Mouse (Mus musculus) induced T-regulatory cell, adult 2 months (primary cell): ENCODE data around the gene Kdm2b.
A peak's percentile ranks its signal among the peaks of the same experiment; 100 is the strongest.
"Not testable (repeated sequence)": the region's sequence is repeated elsewhere in the genome, so short reads cannot be mapped to it uniquely, and the experiment has no call there.

Experiments
- DNase-seq: peaks from one replicate; pipeline ENCODE4 v3.0.0-alpha.2; 2012; ENCODE audit warnings: low read depth

Kdm2b gene

GRCm38 (mm10) chr5:122974701-122975100 lies 14.9 kb downstream of the Kdm2b start:
- not testable (repeated sequence) for DNase-seq

GRCm38 (mm10) chr5:122972116-122972515 lies 17.5 kb downstream of the Kdm2b start:
- DNase-seq, result no peak

- DNase-seq, result no peak
Measured at GRCm38 (mm10) chr5:122971438-122971837, 18.2 kb downstream of the Kdm2b start.

DNA sequence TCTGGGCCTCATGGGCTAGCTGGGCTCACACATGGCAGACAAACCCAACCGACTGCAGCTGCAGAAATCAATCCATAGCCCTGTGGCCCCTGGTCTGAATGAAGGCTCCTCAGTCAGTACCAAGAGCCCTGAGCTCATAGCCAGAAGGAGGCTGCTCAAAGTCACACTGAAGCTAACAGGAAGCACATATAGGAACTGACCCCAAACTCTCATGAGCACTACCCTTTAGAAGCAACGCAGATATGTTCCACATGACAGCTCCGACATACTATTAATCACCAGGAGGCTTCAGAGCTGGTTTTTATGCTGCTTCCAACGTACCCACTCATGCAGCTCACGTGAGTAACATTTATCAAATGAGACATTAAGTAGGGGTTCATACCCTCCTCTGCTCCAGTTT lies 19.6 kb downstream of the Kdm2b start:
- no peak for DNase-seq

DNA sequence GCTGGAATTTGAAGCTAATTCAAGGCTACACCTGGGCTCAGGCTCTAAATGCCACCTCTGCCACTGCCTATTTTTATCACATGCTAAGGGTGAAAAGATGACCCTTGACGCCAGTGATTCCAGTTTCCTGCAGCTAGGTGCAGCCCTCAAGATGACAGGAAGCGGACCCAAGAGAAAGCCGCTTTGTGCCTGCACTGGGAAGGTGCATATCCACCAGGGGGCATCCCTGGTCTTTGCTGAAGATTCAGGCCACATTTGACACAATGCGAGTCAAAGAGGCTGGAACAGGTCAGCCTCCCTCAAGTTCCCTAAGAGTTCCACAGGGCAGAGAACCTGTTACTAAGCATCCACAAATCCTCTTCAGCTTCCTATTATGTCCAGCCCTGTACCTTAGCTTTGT lies 21.3 kb downstream of the Kdm2b start:
- peak; percentile 89 for DNase-seq

- no peak for DNase-seq
Measured at GRCm38 (mm10) chr5:122965427-122965826, 24.2 kb downstream of the Kdm2b start.

- DNase-seq, result no peak
Measured at GRCm38 (mm10) chr5:122964853-122965252, 24.8 kb downstream of the Kdm2b start.

- no peak for DNase-seq
Measured at GRCm38 (mm10) chr5:122961905-122962304, 27.7 kb downstream of the Kdm2b start.

DNA sequence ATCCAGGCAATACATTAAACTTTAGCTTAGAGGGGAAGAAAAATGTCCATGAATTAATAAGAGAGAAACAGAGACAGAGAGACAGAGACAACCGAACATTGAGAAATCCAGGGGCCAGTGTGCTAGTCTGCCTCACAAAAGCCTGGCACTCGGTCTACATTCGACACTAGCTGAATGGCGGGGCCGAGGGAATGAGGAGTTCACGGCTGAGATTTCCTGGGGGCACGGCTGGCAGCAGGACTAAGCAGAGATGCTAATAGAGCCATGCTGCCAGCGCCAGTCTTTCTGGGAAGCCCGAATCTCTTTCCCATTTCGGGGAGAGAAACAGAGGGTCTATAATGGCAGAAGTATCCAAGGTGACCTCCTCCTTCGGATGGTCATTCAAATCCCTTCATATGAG lies 30.2 kb downstream of the Kdm2b start:
- DNase-seq, result no peak

DNA sequence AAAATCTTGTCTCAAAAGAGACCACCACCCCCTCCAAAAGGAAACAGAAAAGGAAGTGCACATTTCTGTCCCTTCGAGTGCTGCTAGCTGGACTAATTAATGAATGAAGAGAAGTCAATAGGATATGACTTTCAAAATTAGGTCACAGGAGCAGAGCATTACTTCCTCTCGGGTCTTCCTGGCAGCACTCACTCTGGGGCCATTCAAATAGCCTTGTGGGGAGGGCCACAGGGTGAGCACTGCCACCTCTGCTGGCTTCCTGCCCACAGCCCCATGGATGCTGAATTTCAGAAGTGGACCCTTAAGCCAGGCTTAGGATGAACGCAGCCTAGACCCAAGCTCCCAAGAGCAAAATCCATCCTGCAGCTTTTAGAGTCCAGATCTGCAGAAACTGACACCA lies 33.6 kb downstream of the Kdm2b start:
- no peak for DNase-seq

DNA sequence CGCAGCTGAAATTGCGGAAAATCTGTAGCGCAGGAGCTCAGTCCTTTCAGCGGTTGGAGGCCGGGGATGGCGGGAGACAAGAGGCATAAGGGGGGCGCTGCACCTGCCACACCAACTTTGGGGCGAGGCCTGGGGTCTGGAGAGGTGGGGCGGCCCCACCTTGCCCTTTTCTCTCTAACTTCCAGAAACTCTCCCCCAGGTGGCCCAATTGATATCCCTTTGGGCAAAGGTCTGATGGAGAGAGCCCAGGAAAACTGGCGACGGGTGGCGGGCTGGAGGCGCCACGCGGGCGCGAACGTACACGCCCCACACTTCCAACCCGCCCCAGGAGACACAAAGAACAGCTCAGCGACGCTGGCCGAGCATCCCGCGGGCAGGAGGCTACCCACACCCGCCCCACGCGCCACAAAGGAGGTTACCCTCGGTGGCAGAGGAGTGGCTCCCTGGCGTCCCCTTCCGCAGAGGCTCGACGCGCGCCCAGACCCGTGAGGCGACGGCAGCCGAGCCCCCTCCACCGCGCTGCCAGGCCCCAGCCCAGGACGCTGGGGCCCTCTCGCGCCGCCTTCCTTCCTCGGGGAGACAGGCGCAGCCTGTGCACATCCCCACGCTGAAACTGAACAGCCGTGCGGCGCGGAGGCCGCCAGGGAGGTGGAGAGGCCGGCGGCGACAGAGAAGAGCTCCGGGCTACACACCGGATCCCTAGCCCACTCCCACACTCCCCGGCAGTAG lies 37.5 kb downstream of the Kdm2b start:
- DNase-seq, result peak; percentile 75

- DNase-seq, result peak; percentile 87
Measured at GRCm38 (mm10) chr5:122951056-122951912, 38.3 kb downstream of the Kdm2b start.

- DNase-seq, result peak; percentile 87
Measured at GRCm38 (mm10) chr5:122950329-122950953, 39.2 kb downstream of the Kdm2b start.

DNA sequence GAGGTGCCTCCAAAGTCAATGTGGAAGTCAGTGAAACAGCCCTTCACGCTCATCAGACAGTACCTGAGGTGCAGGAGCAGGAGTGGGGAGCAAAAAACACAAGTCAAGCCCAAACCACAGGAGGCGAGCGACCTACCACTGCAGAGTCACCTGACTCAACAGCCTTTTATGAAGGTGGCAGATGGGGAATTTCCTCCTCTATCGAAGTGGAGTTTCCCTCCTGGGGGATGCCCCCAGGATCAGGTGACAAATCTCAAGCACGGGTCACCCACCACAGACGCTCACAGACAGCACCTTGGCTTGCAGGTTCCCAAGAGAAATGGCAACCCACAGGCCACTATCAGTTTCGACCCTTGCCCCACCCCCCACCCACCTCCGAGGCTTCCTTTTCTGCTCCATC lies 40.5 kb downstream of the Kdm2b start:
- peak; percentile 96 for DNase-seq

DNA sequence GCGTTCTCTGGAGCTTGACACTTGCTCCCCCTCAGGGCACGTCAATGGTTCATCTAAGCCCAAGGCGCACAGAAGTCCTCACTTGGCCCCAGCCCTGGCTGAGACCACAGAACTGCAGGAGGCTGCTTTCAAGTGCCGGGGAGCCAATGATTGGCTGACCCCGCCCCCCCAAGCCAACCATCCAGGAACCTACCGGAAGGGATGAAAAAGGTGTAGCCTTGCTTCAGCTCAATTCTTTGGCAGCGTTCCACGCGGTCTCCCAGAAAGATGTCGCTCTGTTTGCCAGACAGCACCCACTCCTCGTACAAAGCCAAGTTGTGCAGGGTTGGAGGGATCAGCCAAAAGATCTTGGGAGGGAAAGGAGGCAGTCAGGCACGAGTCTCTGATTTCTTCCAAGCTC lies 42.1 kb downstream of the Kdm2b start:
- DNase-seq, result peak; percentile 48

- DNase-seq, result no peak
Measured at GRCm38 (mm10) chr5:122938676-122939075, 50.9 kb downstream of the Kdm2b start.

DNA sequence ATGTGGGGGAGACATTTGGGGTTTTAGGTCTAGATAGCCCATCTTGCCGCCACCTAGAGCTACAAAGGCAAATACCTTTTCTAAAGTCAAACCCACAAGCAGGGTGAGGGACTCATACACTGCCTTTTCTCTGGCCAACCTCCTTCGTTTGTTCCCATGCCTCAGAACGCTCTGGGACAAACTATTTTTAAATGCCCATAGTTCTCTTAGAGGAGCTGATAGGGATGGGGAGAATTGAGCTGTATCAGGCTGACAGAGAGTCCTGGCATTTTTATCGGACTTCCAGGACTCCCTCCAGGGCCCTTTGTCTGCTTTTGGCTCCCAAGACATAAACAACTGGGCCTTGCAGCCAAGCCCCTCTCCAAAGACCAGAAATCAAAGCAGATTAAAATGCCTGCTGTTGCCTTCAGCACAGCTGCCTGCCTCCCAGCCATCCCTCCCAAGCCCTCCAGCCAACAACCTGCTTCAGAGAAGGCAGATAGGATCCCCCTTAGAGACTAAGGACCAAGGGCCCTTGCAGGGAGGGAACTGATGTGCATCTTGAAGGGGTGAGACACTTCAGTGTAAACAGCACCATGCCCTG lies 51.6 kb downstream of the Kdm2b start:
- no peak for DNase-seq

DNA sequence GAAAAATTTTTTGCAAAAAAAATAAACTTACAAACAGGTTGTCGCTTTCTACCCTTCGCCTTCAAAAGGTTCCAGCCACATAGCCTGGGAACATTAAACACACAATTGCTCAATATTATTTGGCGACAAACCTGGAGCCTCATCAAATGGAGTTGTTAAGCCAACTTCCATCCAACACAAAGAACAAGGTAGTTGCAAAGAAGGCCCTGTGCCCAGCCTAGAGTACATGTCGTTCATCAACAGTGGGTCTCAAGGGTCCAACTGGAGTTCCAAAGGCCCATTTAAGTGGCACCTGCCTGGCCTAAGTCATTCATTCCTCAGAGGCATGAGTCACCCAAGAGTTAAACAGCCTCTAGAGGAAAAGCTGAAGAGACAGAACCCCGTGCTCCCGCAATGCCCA lies 52.6 kb downstream of the Kdm2b start:
- no peak for DNase-seq

GRCm38 (mm10) chr5:122935810-122936209 lies 53.8 kb downstream of the Kdm2b start:
- peak; percentile 32 for DNase-seq

- DNase-seq, result no peak
Measured at GRCm38 (mm10) chr5:122930991-122931390, 58.6 kb downstream of the Kdm2b start.

GRCm38 (mm10) chr5:122928293-122928692 lies 61.3 kb downstream of the Kdm2b start:
- DNase-seq, result no peak

GRCm38 (mm10) chr5:122927703-122928102 lies 61.9 kb downstream of the Kdm2b start:
- DNase-seq, result no peak
